Mouse (Mus musculus) embryo, embryonic 9.5 days (tissue): ENCODE data around the gene Qrsl1.
A peak's percentile ranks its signal among the peaks of the same experiment; 100 is the strongest.
"Not testable (repeated sequence)": the region's sequence is repeated elsewhere in the genome, so short reads cannot be mapped to it uniquely, and the experiment has no call there.

Experiments
- DNase-seq: peaks from one replicate; pipeline ENCODE4 v3.0.0-alpha.2; 2017; ENCODE audit errors: extremely low spot score

The Qrsl1 gene

GRCm38 (mm10) chr10:43901578-43902194 is at the start of gene Qrsl1, which contains the start of gene Rtn4ip1:
Gene Qrsl1 (minus strand): TSS chr10:43901745.
Gene Rtn4ip1 (plus strand): TSS chr10:43901807.
- peak; percentile 96 for DNase-seq

DNA sequence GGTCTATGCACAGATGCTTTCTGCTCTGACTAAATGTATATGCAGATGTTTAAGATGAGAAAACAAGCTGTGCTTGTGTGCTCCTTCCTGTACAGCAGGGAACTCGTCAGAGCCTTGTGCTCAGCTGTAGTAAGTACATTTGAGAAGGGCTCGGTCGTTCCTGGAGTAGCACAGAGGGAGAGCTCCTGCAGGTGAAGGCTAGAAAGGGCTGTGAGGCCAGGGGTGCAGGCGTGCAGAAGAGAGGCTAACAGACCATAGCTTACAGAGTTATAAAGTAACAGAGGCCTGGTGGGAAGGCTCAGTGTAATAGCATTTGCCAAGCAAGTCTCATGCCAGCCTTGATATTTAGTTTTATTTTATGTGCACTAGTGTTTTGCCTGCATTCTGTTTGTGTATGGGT is 43.9 kb upstream of the Qrsl1 start:
- DNase-seq = no peak

GRCm38 (mm10) chr10:43943736-43944135 is 42.2 kb upstream of the Qrsl1 start:
- no peak for DNase-seq

GRCm38 (mm10) chr10:43939136-43939662 is 37.7 kb upstream of the Qrsl1 start:
- no peak for DNase-seq

- DNase-seq = no peak
These were observed 27.1 kb upstream of the Qrsl1 start for GRCm38 (mm10) chr10:43928596-43928995.

GRCm38 (mm10) chr10:43927736-43928135 is 26.2 kb upstream of the Qrsl1 start:
- no peak for DNase-seq

DNA sequence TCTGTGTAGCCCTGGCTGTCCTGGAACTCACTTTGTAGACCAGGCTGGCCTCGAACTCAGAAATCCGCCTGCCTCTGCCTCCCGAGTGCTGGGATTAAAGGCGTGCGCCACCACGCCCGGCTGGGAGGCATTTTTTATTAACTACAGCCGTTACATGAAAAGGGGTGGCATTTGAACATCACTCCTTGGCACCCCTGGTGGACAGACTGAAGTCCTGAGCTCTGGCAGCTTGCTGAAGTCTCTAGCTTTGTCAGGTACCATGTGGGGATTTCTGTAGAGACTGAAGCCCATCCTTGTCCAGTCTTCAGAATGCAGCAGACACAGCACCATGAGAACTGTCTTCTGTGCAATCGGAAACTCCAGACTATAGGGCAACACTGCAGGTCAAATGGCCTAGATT is 24.2 kb upstream of the Qrsl1 start:
- DNase-seq = not testable (repeated sequence)

GRCm38 (mm10) chr10:43923096-43923495 is 21.6 kb upstream of the Qrsl1 start:
- DNase-seq = no peak

- DNase-seq = peak; percentile 78
These were observed 17.4 kb upstream of the Qrsl1 start for GRCm38 (mm10) chr10:43918696-43919608.

GRCm38 (mm10) chr10:43916737-43917136 is 15.2 kb upstream of the Qrsl1 start:
- no peak for DNase-seq

DNA sequence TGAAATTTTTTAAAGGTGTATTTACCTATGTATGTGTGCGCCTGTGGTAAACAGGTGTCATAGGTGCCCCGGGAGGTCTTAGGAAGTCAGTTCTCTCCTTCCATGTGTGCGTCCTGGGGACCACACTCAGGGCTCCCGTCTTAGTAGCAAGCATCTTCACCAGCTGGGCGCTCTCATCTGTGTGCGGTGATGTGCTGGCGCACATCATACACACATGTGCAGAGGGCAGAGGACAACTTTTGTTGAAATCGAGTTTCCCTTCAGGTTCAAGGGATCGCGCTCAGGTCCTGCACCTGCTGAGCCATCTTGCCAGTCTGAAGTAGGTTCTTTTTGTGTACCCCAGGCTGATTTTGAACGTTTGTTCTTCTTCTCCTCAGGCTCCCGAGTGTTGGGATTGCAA is 14.6 kb upstream of the Qrsl1 start:
- no peak for DNase-seq

DNA sequence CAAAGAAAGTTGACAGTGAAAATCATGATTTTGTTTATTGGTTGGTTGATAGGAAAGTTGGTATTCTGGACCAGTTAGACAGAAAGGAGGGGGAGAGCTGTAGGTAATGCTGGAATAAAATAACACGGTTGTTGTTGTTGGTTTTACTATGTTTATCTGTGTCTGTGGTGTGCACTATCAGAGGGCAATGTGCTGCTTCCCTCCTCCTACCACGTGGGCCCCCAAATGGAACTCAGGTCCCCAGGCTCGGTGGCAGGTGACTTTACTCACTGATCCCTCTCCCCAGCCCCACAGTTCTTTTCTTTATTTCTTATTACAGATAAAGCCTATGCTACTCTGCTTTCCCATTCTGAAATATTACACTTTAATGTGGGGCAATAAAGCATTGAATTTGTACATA is 10.7 kb upstream of the Qrsl1 start:
- no peak for DNase-seq

- no peak for DNase-seq
These were observed 9.3 kb upstream of the Qrsl1 start for GRCm38 (mm10) chr10:43910873-43911142.

- no peak for DNase-seq
These were observed 8.7 kb upstream of the Qrsl1 start for GRCm38 (mm10) chr10:43910032-43910872.

GRCm38 (mm10) chr10:43904569-43904968 is 3.0 kb upstream of the Qrsl1 start:
- DNase-seq = no peak

DNA sequence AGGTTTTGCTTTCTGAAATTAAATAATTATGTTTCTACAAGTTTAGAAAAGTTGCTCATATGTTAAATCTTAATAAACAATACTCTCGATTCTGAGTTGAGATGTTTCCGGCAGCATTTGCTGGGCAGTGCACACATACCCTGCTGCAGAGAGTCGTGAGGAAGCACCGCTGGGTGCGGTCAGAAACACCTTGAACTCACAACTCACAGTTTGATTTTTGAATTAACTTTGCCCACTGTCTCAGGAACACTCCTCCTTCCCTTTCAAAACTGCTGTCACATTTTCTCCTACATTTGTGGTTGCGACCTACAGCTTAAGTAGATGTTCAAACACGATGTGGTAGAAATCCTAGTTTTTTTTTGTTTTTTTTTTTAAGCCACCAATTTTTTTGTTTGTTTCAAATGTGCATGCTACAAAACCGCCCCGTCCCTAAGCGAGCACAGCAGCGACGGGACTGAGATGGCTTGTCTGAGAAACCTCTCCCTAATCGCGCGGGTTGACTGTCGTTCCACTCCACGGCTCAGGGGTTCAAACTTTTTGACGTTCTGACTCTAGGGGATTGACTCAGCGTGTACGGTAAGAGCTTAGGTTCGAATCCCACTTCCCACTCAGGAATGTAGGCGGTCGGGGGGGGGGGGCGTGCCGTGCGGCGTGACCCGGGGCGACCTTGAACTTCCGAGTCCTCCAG is 518 bp downstream of the Qrsl1 start:
- DNase-seq = no peak

GRCm38 (mm10) chr10:43898276-43898675 is 3.3 kb downstream of the Qrsl1 start:
- no peak for DNase-seq

DNA sequence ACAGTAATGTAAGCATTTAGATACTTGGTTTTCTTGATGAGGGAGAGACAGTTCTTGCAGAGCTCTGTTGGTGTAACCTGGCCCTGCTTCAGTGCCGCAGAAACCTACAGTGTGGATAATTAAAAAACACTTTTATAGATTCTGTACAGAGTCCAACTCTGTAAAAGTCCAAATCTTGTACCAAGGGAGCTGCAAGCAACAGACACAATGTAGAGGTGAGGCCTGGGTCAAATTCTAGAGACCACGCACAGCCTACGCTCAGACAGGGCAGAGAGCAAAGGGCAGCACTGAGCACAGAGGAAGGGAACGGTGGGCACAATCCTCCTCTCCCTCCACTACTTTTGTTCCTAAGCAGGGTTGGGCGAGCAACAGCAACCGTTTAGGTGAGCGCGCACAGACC is 5.5 kb downstream of the Qrsl1 start:
- no peak for DNase-seq

- no peak for DNase-seq
These were observed 8.6 kb downstream of the Qrsl1 start for GRCm38 (mm10) chr10:43892971-43893370.

- DNase-seq = no peak
These were observed 12.6 kb downstream of the Qrsl1 start for GRCm38 (mm10) chr10:43888976-43889375.

GRCm38 (mm10) chr10:43887676-43888075 is 13.9 kb downstream of the Qrsl1 start:
- no peak for DNase-seq

- no peak for DNase-seq
These were observed 30.1 kb downstream of the Qrsl1 start for GRCm38 (mm10) chr10:43871458-43871857.
